Mouse (Mus musculus): ENCODE measurements around the gene Krt18. TPM values are rescaled to one million over a fixed set of nuclear protein-coding genes. Genes with fewer than 3 reads are reported as not detected.
A peak's percentile ranks its signal among the peaks of the same experiment; 100 is the strongest.

The Krt18 gene
- polyA plus RNA-seq, 1 experiment from 2014 or later = 81.8 TPM

DNA sequence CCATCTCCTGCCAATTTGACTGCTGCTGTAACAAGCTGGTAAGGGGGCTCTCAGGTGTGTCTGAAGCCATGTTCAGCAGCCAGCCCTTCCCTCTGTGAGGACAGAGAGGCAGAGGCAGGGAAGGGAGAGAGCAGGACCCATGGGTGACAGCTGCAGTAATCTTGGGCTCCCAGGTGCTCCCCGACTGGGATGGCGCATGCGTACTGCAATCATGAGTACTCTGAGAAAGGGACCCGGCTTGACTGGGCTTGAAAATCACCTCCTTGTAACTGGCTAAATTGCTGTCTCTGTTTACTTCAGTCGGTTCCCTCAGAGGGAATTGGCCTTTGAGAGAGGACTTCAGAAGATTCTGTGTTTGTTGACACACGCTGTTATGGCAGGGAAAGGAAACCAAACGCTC is 14.0 kb downstream of the Krt18 start:
- no peak overlapping the region for H3K9ac ChIP-seq

DNA sequence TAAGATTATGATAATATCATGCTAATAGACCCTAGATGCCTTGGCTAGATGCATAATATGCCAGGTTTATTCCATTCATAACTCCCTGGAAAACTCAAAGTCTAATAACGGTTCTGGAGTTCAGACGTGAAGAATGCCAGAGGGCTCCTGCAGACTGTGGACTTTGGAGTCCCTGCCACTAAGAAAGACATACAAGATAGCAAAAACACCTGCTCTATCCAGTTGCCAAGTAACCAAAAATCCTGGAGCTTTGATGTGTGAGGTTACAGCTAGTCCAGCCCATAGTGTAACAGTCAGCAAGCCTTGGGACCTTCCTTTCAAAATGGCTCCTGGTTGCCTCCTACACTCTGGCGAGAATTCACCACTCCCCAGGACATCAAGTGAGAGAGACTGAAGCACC is 16.8 kb downstream of the Krt18 start:
- no peaks in the 10 kb centered on the region for H3K9me3 ChIP-seq (replicated peaks)
- no peak overlapping the region for H3K4me3 ChIP-seq (replicated peaks)
- no peak for ATAC-seq (ENCODE audit: low read depth)
- no peak overlapping the region for H3K9ac ChIP-seq
- H3K4me2 ChIP-seq = no peak overlapping the region
- H3K27ac ChIP-seq = no peak overlapping the region
- H3K27me3 ChIP-seq = no peaks in the 10 kb centered on the region
- no peaks in the 10 kb centered on the region for H3K4me1 ChIP-seq (replicated peaks)
- no peaks in the 10 kb centered on the region for H3K36me3 ChIP-seq
- WGBS (ENCODE audit: insufficient replicate concordance) = 67% methylated on average over 3 of the region's 3 CpGs
- no peak for DNase-seq

More for the DNA sequence above, 14.0 kb downstream of the Krt18 start:
- ATAC-seq (ENCODE audit: low read depth) = no peak
- Histone ChIP-seq H3K27ac (no peak overlapping the region), H3K4me3 (replicated peaks) (no peak overlapping the region), H3K36me3 (no peaks in the 10 kb centered on the region), H3K27me3 (no peaks in the 10 kb centered on the region), H3K4me2 (no peak overlapping the region), H3K9me3 (replicated peaks) (no peaks in the 10 kb centered on the region), H3K4me1 (replicated peaks) (no peaks in the 10 kb centered on the region)
- no peak for DNase-seq
- 35% methylated on average over 7 of the region's 7 CpGs for WGBS (ENCODE audit: insufficient replicate concordance)

DNA sequence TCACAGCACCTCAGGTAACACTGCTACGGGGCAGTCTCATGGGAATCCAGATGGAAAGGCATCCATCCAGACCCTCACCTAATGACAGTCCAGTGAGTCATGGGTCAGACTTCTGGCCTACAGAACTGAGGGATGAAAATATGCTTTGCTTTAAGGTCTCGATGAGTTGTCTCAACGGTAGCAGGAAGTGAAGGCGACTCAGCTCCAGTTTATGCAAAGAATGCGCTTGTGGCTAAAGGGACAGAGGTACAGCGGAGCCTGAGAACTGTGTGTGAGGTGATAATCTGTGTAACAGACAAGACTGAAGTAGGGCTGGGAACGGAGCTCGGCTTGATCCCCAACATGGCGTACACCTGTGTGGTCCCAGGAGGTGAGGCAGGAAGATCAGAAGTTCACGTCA is 17.7 kb downstream of the Krt18 start:
- Histone ChIP-seq H3K4me1 (replicated peaks) (no peaks in the 10 kb centered on the region), H3K27ac (no peak overlapping the region), H3K4me2 (no peak overlapping the region), H3K9ac (no peak overlapping the region), H3K36me3 (no peaks in the 10 kb centered on the region), H3K27me3 (peaks cover under 1% of the 10 kb centered on the region; the same call in 1 of the 2 replicates), H3K9me3 (replicated peaks) (no peaks in the 10 kb centered on the region), H3K4me3 (replicated peaks) (no peak overlapping the region)
- DNase-seq (no peak), ATAC-seq (ENCODE audit: low read depth) (no peak)
- 67% methylated on average over 10 of the region's 10 CpGs for WGBS (ENCODE audit: insufficient replicate concordance)

DNA sequence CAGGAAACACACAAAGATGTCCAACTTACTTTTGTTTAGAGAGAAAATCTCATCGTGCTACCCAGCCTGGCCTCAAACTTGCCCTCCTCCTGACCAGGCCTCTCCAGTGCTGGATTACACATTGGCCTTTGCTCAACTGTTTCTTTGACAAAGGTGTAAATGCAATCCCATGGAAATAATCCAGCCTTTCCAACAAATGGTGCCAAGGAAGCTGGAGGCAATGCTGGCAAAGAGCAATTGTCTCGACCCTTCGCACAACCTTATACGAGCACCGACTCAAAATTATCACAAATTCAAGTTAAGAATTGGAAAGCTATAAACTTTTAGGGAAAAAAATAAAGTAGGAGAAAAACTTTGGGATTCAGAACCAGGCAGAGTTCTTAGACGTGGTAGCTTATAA is 20.0 kb downstream of the Krt18 start:
- no peak overlapping the region for H3K4me3 ChIP-seq (replicated peaks)
- peaks cover 4% of the 10 kb centered on the region; the same call in 1 of the 2 replicates for H3K4me1 ChIP-seq (replicated peaks)
- no peak overlapping the region for H3K4me2 ChIP-seq
- H3K9ac ChIP-seq = no peak overlapping the region
- H3K9me3 ChIP-seq (replicated peaks) = no peaks in the 10 kb centered on the region
- peaks cover 21% of the 10 kb centered on the region for H3K27me3 ChIP-seq
- WGBS (ENCODE audit: insufficient replicate concordance) = 76% methylated on average over 6 of the region's 6 CpGs
- H3K36me3 ChIP-seq = no peaks in the 10 kb centered on the region
- no peak for DNase-seq
- H3K27ac ChIP-seq = no peak overlapping the region
- no peak for ATAC-seq (ENCODE audit: low read depth)

DNA sequence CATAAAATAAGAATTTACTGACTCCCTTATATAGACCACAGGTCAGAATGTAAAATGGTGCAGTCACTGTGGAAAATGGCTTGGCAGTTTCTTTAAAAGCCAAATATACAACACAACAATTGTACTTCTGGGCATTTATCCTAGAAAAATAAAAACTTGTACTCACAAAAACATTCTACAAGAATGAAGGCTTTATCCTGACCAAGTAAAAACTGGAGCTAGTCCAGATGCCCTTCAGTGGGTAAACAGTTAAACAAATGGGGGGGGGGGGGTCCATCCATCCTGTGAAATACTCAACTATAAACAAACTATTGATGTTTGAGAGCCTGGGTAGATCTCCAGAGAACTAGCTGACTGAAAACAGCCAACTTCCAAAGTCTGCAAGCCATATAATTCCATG is 21.9 kb downstream of the Krt18 start:
- ATAC-seq (ENCODE audit: low read depth) (no peak), DNase-seq (no peak)
- Histone ChIP-seq H3K9ac (no peak overlapping the region), H3K9me3 (replicated peaks) (no peaks in the 10 kb centered on the region), H3K27me3 (peaks cover 21% of the 10 kb centered on the region), H3K36me3 (no peaks in the 10 kb centered on the region), H3K4me3 (replicated peaks) (no peak overlapping the region), H3K4me2 (no peak overlapping the region), H3K27ac (no peak overlapping the region), H3K4me1 (replicated peaks) (peaks cover 4% of the 10 kb centered on the region; the same call in 1 of the 2 replicates)

DNA sequence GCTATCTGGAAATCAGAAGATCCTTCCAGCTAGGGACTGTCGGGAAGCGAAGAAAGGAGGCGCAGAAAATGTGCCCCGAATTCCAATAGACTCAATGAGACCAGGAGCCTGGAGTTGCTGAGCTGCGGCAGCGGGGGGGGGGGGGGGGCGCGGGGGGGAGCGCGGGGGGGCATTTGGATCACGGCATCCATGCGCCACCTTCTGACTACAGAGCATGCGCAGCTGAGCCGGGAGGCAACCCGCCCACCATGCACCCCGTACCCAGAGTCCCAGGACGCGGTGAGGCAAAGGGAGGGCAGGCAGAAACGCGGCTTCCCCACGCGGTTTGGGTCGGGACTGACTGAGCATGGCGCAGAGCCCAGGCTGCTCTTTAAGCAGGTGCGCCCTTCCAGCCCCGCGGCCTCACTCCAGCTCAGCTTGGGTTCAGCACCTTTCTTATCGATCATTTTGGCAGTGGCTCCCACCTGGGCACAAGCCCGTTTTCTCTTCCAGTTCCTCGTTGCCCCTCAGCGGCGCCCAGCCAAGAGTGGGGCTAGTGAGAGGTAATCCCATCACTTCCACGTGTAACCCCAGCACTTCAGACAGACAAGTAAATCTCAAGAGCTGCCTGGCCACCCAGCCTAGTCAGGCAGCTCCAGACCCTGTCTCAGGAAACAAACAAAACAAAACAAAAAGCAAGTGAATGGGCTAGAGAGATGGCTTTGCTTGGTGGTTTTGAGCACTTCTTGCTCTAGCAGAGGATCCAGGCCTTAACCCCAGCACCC is 24.1 kb downstream of the Krt18 start:
- 3% methylated on average over 29 of the region's 33 CpGs for WGBS (ENCODE audit: insufficient replicate concordance)
- Histone ChIP-seq H3K4me2 (peak overlapping the region; percentile 63), H3K27me3 (peaks cover 21% of the 10 kb centered on the region), H3K27ac (no peak overlapping the region), H3K36me3 (no peaks in the 10 kb centered on the region), H3K4me1 (replicated peaks) (peaks cover 4% of the 10 kb centered on the region; the same call in 1 of the 2 replicates), H3K9me3 (replicated peaks) (no peaks in the 10 kb centered on the region), H3K4me3 (replicated peaks) (peak overlapping the region; percentile 44), H3K9ac (peak overlapping the region; percentile 42)
- DNase-seq (no peak), ATAC-seq (ENCODE audit: low read depth) (0 out of 2 replicates have a peak, but pooled peaks have one; percentile 34)

DNA sequence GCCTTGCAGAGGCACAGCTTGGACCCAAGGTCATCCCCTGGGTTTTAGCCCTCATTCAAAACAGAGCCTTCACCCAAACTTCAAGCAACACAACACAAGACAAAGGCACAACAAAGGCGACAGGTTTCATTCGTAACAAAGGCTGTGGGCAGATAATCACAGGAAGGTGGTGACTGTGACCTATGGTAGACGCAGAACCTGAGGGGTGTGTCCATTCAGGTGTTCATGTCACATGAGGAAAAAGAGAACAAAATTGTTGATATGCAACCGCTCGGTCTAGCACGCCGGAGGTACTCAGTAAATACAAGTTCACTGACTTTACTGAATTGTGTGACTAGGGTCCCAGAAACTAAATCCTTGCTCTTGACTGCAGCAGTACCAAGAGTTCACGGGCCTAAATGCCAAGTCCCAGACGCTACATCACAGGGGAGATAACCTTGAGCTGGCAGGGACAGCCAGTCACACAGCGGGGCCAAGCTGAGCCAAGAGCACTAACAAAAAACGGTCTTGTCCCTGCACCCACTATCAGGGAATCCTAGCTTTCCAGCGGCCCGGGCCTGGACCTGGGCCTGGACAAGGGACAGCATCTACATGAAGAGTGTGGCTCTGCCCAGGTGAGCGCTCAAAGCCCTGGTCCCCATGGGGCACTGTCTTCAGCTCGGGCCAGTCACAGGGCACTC is 28.7 kb downstream of the Krt18 start:
- Histone ChIP-seq H3K4me1 (replicated peaks) (peaks cover 4% of the 10 kb centered on the region; the same call in 1 of the 2 replicates), H3K27me3 (peaks cover 10% of the 10 kb centered on the region), H3K9me3 (replicated peaks) (no peaks in the 10 kb centered on the region), H3K36me3 (no peaks in the 10 kb centered on the region), H3K4me3 (replicated peaks) (no peak overlapping the region), H3K4me2 (no peak overlapping the region), H3K27ac (no peak overlapping the region), H3K9ac (no peak overlapping the region)
- 71% methylated on average over 15 of the region's 15 CpGs for WGBS (ENCODE audit: insufficient replicate concordance)
- DNase-seq (no peak), ATAC-seq (ENCODE audit: low read depth) (no peak)

DNA sequence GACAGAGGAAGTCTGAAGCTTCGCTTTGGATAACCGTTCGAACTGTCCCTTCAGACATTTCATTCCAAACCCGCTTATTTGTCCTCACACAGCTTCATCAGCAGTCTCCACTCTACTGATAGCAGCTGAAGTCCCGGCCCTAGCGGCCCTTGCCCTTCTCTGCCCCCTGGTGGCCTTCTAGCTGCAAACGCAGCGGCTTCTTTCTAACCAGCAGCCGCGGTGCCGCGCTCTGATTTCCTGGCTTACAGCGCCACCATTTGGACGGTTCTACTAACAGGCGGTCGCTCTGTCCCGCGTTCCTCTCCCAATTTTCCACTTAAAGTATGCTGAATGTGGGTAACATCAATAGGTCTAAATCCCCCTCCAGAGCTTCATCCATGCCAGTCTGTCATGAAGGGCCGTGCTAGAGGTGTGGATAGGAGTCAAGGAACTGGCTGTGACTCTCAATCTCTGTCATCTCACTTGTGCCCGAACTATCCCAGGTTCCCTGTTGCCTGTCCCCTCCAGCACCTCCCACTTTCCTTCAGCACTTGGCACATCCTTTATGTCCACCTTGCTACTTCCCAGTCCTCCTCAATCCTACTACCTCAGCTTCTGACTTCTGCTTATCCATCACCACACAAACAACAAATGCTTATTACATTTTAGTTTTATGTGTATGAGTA is 37.8 kb downstream of the Krt18 start:
- peaks cover 20% of the 10 kb centered on the region for H3K27me3 ChIP-seq
- WGBS (ENCODE audit: insufficient replicate concordance) = 3% methylated on average over 20 of the region's 20 CpGs

DNA sequence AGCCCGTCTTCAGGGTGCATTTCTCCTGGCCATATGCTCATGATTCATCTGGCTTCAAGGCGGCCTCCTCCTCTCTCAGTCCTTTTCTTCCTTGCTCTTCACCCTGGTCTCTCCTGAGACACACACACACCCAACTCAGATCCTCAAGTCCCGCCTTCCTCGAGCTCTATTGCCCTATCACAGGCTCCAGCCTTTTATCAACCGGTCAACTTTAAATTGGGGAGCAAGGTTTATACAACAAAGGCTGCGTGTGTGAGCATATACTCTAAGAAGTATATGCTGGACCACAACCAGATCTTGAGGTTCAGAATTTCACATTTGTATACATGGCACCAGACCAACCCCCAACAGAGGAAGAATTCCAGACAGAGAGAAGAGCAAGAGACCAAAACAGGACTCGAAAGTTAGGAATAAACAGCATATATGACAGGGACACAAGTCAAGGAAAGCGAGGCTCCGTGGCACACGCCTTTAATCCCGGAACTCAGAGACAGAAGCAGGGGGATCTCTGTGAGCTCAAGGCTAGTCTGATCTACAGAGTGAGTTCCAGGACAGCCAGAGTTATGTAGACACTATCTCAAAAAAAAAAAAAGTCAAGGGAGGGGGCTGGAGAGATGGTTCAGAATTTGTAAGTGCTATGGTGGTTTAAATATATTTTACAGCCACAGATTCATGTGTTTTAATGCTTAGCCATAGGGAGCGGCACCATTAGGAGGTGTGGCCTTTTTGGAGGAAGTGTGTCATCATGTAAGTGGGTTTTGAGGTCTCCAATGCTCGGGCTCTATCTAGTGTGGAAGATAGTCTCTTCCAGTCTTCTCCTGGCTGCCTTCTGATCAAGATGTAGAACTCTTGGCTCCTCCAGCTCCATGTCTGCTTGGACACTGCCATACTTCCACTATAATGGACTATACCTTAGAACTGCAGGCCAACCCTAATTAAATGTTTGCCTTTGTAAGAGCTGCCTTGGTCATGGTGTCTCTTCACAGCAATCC is 42.8 kb downstream of the Krt18 start:
- Histone ChIP-seq H3K9ac (no peak overlapping the region), H3K4me3 (replicated peaks) (no peak overlapping the region), H3K4me2 (no peak overlapping the region), H3K4me1 (replicated peaks) (peaks cover 42% of the 10 kb centered on the region), H3K27me3 (peaks cover 20% of the 10 kb centered on the region), H3K36me3 (no peaks in the 10 kb centered on the region), H3K27ac (no peak overlapping the region), H3K9me3 (replicated peaks) (no peaks in the 10 kb centered on the region)
- WGBS (ENCODE audit: insufficient replicate concordance) = 55% methylated on average over 13 of the region's 13 CpGs
- DNase-seq (no peak), ATAC-seq (ENCODE audit: low read depth) (no peak)

More for the DNA sequence above, 37.8 kb downstream of the Krt18 start:
- peak; percentile 72 for ATAC-seq (ENCODE audit: low read depth)
- no peak overlapping the region for H3K9ac ChIP-seq
- no peak overlapping the region for H3K27ac ChIP-seq
- H3K4me1 ChIP-seq (replicated peaks) = peaks cover 30% of the 10 kb centered on the region
- no peak overlapping the region for H3K4me3 ChIP-seq (replicated peaks)
- no peak overlapping the region for H3K4me2 ChIP-seq
- no peaks in the 10 kb centered on the region for H3K36me3 ChIP-seq
- no peaks in the 10 kb centered on the region for H3K9me3 ChIP-seq (replicated peaks)
- DNase-seq = peak; percentile 80

DNA sequence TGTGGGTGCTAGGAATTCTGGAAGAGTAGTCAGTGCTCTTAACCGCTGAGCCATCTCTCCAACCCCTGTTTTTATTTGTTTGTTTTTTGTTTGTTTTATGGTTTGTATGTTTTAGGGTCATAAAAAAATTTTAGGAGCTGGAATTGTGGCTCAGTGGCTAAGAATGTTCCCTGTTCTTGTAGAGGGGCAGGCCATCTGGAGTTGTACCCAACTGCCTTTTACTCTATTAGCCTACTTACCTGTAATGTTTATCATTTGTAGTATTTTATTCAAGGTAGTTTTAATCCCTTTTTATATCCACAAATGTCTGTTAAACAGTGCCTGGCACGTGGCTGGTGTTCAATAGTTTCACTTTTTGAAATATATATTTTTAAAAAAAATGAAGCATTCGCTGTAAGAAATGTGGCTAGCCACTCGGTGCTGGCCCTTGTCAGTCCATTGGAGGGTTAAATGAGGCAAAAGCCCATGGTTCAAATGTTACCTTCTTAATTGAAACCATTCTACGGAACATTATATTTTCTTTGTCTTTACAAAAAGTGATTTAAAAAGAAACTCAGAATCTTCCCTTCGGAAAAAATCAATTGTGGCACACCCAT is 45.1 kb downstream of the Krt18 start:
- Histone ChIP-seq H3K36me3 (no peaks in the 10 kb centered on the region), H3K4me2 (peak overlapping the region; percentile 94), H3K27me3 (peaks cover under 1% of the 10 kb centered on the region; the same call in 1 of the 2 replicates), H3K9me3 (replicated peaks) (no peaks in the 10 kb centered on the region), H3K4me3 (replicated peaks) (peak overlapping the region; percentile 96), H3K4me1 (replicated peaks) (peaks cover 63% of the 10 kb centered on the region), H3K27ac (peak overlapping the region; percentile 68), H3K9ac (peak overlapping the region; percentile 98)
- 14% methylated on average over 6 of the region's 6 CpGs for WGBS (ENCODE audit: insufficient replicate concordance)
- DNase-seq (no peak), ATAC-seq (ENCODE audit: low read depth) (peak; percentile 1; the same call in 1 of the 2 replicates)

All from liver, embryonic 13.5 days (tissue).